Mouse (Mus musculus) subcutaneous adipose tissue, adult 2 months (tissue): ENCODE results near the gene Tmem56. TPM values are rescaled to one million over a fixed set of nuclear protein-coding genes. Genes with fewer than 3 reads are reported as not detected.

ENCODE experiments used
- polyA plus RNA-seq: library from polyadenylated mRNA; depleted of rRNA; stranded (reverse); fragments of >200 nt; gene quantifications from 2 replicates; pipeline ENCODE4 v1.2.3, GENCODE M21; 2012; ENCODE audit warnings: low replicate concordance; rRNA removed

Tmem56 gene
- 0.16 and 1.5 TPM in 2 replicates for polyA plus RNA-seq

GRCm38 (mm10) chr3:121282998-121283397 lies at the start of gene Tmem56:
Tmem56 (minus strand) TSS chr3:121283098.

DNA sequence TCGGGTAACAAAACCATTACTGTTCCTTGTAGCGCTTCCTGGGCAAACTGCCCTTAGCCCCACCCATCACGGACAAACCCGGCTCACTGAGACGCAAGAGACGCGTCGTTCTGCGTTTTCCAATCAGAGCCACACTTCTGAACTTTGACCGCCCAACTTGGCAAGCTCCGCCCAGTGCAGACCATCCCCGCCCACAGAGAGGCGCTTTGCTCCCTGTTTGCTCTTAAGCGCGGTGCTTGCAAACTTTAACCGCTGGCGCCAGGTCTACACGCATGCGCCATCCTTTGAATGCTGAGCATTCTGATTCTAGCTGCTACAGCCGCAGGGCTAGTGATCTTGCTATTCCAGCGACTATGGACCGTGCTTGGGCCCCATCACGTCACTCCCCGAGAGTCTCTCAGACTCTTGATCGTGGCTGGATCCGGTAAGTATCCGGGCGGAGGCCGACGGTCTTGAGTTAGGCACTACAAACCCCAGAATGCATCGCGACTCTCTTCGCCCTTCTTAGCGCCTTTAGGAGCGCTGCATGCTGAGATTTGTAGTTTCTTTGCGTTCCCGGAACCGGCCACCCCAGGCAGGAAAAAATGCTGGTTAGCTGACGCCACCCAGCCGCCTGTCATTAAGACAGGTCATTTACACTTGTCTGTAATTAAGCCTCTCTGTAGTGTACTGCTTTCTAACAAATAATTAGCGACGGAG lies 8.8 kb upstream of the Tmem56 start, which contains the start of gene Alg14:
Gene Alg14 (plus strand): TSS at position 214 of the 699 bp plus-strand sequence.

DNA sequence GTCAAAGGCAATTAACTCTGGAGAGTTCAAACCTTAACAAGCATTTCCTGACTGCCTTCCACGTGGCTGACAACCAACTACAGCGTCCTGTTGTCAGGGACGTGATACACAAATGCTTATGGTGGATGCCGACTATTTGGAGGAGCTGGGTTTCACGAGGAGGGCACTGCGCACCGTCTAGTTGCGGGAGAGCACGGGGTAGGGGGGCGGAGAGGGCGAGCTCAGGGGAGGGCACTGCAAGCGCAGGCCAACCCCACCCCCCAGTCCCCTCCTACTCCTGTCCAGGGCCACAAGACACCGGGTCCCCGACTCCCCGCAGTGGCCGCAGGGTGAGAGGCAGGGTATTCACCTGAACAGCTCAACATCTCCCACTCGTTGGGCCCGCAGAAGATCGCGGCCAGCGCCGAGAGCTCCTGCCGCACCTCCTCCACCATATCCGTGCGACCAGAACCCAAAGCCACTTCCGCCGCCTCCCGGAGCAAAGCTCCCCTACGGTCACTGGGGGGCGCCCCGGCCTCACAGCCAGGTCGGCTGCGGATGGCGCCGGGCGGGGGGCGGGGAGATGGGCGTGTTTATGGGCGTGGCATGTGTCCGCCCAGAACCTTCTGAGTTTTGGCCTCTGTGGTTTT lies 111.5 kb downstream of the Tmem56 start, which contains the start of gene Rwdd3:
Gene Rwdd3 (minus strand): TSS at position 453 of the 629 bp plus-strand sequence.

Other genes with a start within 250 kb of the Tmem56 start
- 2.0 and 3.9 TPM in 2 replicates for gene Rwdd3, start 111.4 kb downstream of the Tmem56 start, polyA plus RNA-seq
- 30.5 and 32.6 TPM in 2 replicates for gene Alg14, start 8.7 kb upstream of the Tmem56 start, polyA plus RNA-seq
- 105 and 323 TPM in 2 replicates for gene Cnn3, start 143.4 kb upstream of the Tmem56 start, polyA plus RNA-seq
- gene Slc44a3, start 249.3 kb upstream of the Tmem56 start, polyA plus RNA-seq = 16.4 and 17.0 TPM in 2 replicates